Mouse (Mus musculus) liver, postnatal 0 days (tissue): ENCODE data around the gene Sdk1.

Experiments used
- CTCF ChIP-seq: sonication (generic); IDR thresholded peaks from 2 replicates; pipeline ENCODE4 v1.5.1; 2016; ENCODE audit warnings: antibody characterized with exemption, low read depth
- EP300 ChIP-seq: IDR thresholded peaks from 2 replicates; pipeline ENCODE4 v1.6.1; 2016; ENCODE audit warnings: antibody characterized with exemption, low read depth, mild to moderate bottlenecking

DNA sequence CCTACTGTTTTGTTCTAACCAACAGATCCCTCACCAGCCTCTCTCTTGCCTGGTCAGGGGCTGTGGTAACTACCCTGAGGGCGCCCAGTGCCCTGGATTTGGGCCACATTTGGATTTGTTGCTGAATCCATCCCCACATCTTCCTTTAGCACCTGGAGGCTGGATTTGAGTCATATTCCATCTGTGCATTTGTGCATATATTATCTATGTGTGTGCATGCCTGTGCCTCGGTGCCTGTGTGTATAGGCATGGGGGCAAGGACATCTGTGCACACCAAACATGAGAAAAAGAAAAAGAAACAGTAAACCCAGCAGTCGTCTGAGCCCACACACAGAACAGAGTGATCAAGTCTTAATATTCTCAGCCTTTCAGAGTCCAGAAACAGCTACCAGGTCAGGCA, 752.9 kb downstream of the Sdk1 start:
- no peak for TF ChIP-seq CTCF
- TF ChIP-seq EP300, result no peak
